In the genomic region with DNA sequence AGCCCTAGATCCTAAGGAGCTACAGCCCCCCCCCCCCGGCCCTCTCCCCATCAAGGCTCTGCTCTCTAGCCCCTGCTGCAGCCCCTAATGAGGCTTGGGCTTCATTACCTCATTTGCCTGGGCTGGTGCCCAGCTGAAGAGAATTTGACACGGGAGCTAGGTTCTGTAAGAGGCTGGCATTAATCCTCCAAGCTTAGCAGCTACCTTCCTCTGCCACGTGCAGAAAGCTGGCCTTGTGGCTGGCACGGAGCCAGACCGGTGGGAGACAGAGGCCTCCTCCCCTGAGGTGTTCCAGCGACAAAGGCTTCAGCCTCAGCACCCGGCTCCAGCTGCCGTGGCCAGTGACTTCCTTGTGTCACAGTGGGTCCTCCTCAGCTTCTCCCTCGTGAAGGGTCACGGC, we compare ENCODE assay signal across 8 mouse cellular contexts.
DNase-seq lines count a peak whose midpoint lies in the region; ATAC-seq lines count a peak whose summit lies in the region.

No protein-coding gene starts in this region.

- ATAC-seq in kidney, embryonic 15.5 days (replicated peaks; ENCODE audit: low FRiP score), result peak; percentile 29; the same call in 1 of the 2 replicates
- peak; percentile 83 for ATAC-seq in forebrain, embryonic 11.5 days (replicated peaks; ENCODE audit: low FRiP score)
- peak; percentile 40 for ATAC-seq in limb, embryonic 15.5 days (ENCODE audit: insufficient number of reproducible peaks, low FRiP score, low TSS enrichment, low read depth)
- no peak for ATAC-seq in erythroid progenitor cell, adult 5-6 weeks (replicated peaks; ENCODE audit: low FRiP score, poor library complexity, severe bottlenecking)
- no peak for ATAC-seq in inflammation-experienced regulatory T-cells, adult 6 months

- H3K4me1 ChIP-seq in kidney, embryonic 15.5 days, result peaks cover 9% of the 10 kb centered on the region
- H3K4me1 ChIP-seq in forebrain, embryonic 11.5 days (replicated peaks; ENCODE audit: control insufficient read depth, insufficient read depth, low read length), result peaks cover 6% of the 10 kb centered on the region
- peaks cover 19% of the 10 kb centered on the region; the same call in 1 of the 2 replicates for H3K4me1 ChIP-seq in limb, embryonic 15.5 days

- H3K36me3 ChIP-seq in kidney, embryonic 15.5 days, result no peaks in the 10 kb centered on the region
- no peaks in the 10 kb centered on the region for H3K36me3 ChIP-seq in forebrain, embryonic 11.5 days (ENCODE audit: control insufficient read depth, insufficient read depth, low read length)
- H3K36me3 ChIP-seq in limb, embryonic 15.5 days, result no peaks in the 10 kb centered on the region

- H3K9ac ChIP-seq in kidney, embryonic 15.5 days, result no peak overlapping the region
- H3K9ac ChIP-seq in forebrain, embryonic 11.5 days (ENCODE audit: low read length), result 0 out of 2 replicates have a peak overlapping the region, but pooled peaks have one; percentile 8
- no peak overlapping the region for H3K9ac ChIP-seq in limb, embryonic 15.5 days

- H3K27me3 ChIP-seq in kidney, embryonic 15.5 days, result no peaks in the 10 kb centered on the region
- H3K27me3 ChIP-seq in forebrain, embryonic 11.5 days (ENCODE audit: control insufficient read depth, insufficient read depth, low read length), result no peaks in the 10 kb centered on the region
- no peaks in the 10 kb centered on the region for H3K27me3 ChIP-seq in limb, embryonic 15.5 days

- no peak for DNase-seq in kidney, adult 9 months
- peak; percentile 50 for DNase-seq in adrenal gland, postnatal 25 days
- peak; percentile 77 for DNase-seq in forebrain, embryonic 11.5 days (ENCODE audit: low spot score)
- DNase-seq in embryo, embryonic 10 days (ENCODE audit: low spot score), result no peak

- no peak overlapping the region for H3K4me2 ChIP-seq in kidney, embryonic 15.5 days
- no peak overlapping the region for H3K4me2 ChIP-seq in forebrain, embryonic 11.5 days (ENCODE audit: low read depth, low read length, severe bottlenecking)
- no peak overlapping the region for H3K4me2 ChIP-seq in limb, embryonic 15.5 days

- WGBS in kidney, embryonic 15.5 days, result 38% methylated on average over 10 of the region's 10 CpGs
- 46% methylated on average over 10 of the region's 10 CpGs for WGBS in forebrain, embryonic 11.5 days
- 26% methylated on average over 10 of the region's 10 CpGs for WGBS in limb, embryonic 15.5 days

- H3K9me3 ChIP-seq in kidney, embryonic 15.5 days (replicated peaks), result no peaks in the 10 kb centered on the region
- H3K9me3 ChIP-seq in forebrain, embryonic 11.5 days (ENCODE audit: control insufficient read depth, low read length), result no peaks in the 10 kb centered on the region
- H3K9me3 ChIP-seq in limb, embryonic 15.5 days, result no peaks in the 10 kb centered on the region

- H3K27ac ChIP-seq in kidney, embryonic 15.5 days, result 0 out of 2 replicates have a peak overlapping the region, but pooled peaks have one; percentile 37
- H3K27ac ChIP-seq in forebrain, embryonic 11.5 days (ENCODE audit: low read depth, low read length), result peak overlapping the region; percentile 58
- H3K27ac ChIP-seq in limb, embryonic 15.5 days, result peak overlapping the region; percentile 54

- H3K4me3 ChIP-seq in kidney, embryonic 15.5 days (replicated peaks), result no peak overlapping the region
- no peak overlapping the region for H3K4me3 ChIP-seq in forebrain, embryonic 11.5 days (ENCODE audit: low read depth, low read length)
- H3K4me3 ChIP-seq in limb, embryonic 15.5 days, result no peak overlapping the region

Comparison
In these comparisons a context has a peak if more than half of its experiments do, and no peak if none do; other contexts are left out.
1. ATAC-seq: peak in kidney, embryonic 15.5 days (single experiment), forebrain, embryonic 11.5 days (single experiment) and limb, embryonic 15.5 days (single experiment); none in erythroid progenitor cell, adult 5-6 weeks (single experiment) and inflammation-experienced regulatory T-cells, adult 6 months (single experiment).
2. DNase-seq: peak in adrenal gland, postnatal 25 days (single experiment) and forebrain, embryonic 11.5 days (single experiment); none in kidney, adult 9 months (single experiment) and embryo, embryonic 10 days (single experiment).
3. Peak in every context shown above with its lines, with median percentiles within 50 percentile points of each other: H3K27ac ChIP-seq.